Mouse (Mus musculus): ENCODE results near the gene Stk11.

DNA sequence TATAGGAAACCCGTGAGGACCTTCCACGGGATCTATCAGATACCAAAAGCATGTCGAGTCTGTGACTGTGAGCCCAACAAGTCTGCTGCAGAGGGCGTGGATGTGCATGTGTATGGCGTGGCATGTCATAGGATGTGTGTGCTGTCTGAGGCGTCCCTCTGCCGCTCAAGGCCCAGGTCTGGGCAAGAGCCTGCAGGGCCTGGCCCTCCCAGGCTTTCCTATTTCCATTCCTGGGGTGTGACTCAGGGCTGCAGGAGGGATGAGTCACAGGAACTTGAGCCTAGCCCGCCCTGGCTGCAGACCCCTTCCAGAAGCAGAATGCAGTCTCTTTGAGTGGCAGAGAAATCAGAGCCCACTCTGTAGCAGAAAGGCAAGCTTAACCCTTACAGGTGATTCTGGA, 48.1 kb downstream of the Stk11 start:
- no peak for TF ChIP-seq POLR2A (IDR thresholded peaks at IDR 0.05; ENCODE audit: extremely low read depth, insufficient read depth, low read length)
- TF ChIP-seq CTCF (IDR thresholded peaks at IDR 0.05; ENCODE audit: low read depth, low read length), result no peak

All from liver, adult 2 months (tissue).